9 mouse cellular contexts compared by ENCODE assay signal in the genomic region with DNA sequence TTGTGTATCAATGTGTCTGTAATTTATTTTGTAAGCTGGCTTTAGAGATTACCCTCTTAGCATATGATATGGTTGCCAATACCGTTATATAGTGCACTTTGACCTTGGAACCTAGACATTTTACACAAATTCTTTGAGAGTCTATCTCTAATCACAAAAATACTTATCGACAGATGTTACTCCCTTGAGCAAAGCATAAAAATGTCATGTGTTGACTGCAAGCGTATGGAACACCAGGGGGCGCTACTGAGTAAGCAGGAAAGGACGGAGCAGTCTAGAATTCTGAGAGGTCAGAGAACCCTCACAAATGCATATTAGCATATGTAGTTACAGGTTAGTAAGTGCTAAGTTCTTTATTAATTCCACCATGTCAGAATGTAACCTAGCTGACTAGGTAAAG. TPM values are rescaled to one million over a fixed set of nuclear protein-coding genes. Genes with fewer than 3 reads are reported as not detected.
DNase-seq lines count a peak whose midpoint lies in the region; ATAC-seq and TF ChIP-seq lines count a peak whose summit lies in the region.
"Had no signal": no experiment of that assay in that cellular context is flagged by ENCODE, and none has a peak within 500 bp of the region (broad histone marks: within the 10 kb centered on the region; RNA-seq: fewer than 3 reads in every experiment).

No protein-coding gene starts in this region.

- no peak overlapping the region for H3K4me3 ChIP-seq in E14TG2a.4 (replicated peaks; ENCODE audit: low read length)
- no peak overlapping the region for H3K4me3 ChIP-seq in layer of hippocampus, adult 2 months
- H3K4me3 ChIP-seq in lung, embryonic 14.5 days (ENCODE audit: low read depth, low read length) = no peak overlapping the region
- H3K4me3 ChIP-seq: limb, embryonic 12.5 days had no signal

- H3K9me3 ChIP-seq in E14TG2a.4 (ENCODE audit: low read length) = no peaks in the 10 kb centered on the region
- no peaks in the 10 kb centered on the region for H3K9me3 ChIP-seq in lung, embryonic 14.5 days (ENCODE audit: low read depth, low read length)
- H3K9me3 ChIP-seq: limb, embryonic 12.5 days had no signal

- H3K27me3 ChIP-seq in E14TG2a.4 (ENCODE audit: insufficient read depth, low read length) = no peaks in the 10 kb centered on the region
- H3K27me3 ChIP-seq in lung, embryonic 14.5 days (ENCODE audit: insufficient read depth, low read length) = no peaks in the 10 kb centered on the region
- H3K27me3 ChIP-seq: limb, embryonic 12.5 days had no signal

- H3K36me3 ChIP-seq in E14TG2a.4 (ENCODE audit: insufficient read depth, low read length) = peaks cover 81% of the 10 kb centered on the region
- peaks cover 52% of the 10 kb centered on the region for H3K36me3 ChIP-seq in lung, embryonic 14.5 days (ENCODE audit: insufficient read depth)

- no peak overlapping the region for H3K9ac ChIP-seq in lung, embryonic 14.5 days
- H3K9ac ChIP-seq: limb, embryonic 12.5 days had no signal

- H3K4me2 ChIP-seq in lung, embryonic 14.5 days = no peak overlapping the region
- H3K4me2 ChIP-seq: limb, embryonic 12.5 days had no signal

- peak; percentile 97 for TF ChIP-seq CTCF in E14TG2a.4 (conservative IDR thresholded peaks at IDR 0.05; ENCODE audit: low read length)
- peak; percentile 98 for TF ChIP-seq CTCF in layer of hippocampus, adult 2 months (conservative IDR thresholded peaks at IDR 0.05)
- peak; percentile 98 for TF ChIP-seq CTCF in lung, embryonic 14.5 days (IDR thresholded peaks at IDR 0.05; ENCODE audit: low read depth)

- peak; percentile 69 to 77 for DNase-seq in adrenal gland, adult 18-20 months (ENCODE audit: low spot score in 2 of 2)
- DNase-seq in embryo, embryonic 10 days (ENCODE audit: low spot score) = peak; percentile 86
- DNase-seq in gastrocnemius, postnatal 4 days (ENCODE audit: low spot score in 2 of 2) = peak; percentile 51 to 82
- peak; percentile 60 to 83 for DNase-seq in layer of hippocampus, adult 2 months (ENCODE audit: low spot score in 2 of 2)
- DNase-seq in lung, embryonic 14.5 days = peak; percentile 91
- DNase-seq in right cerebral cortex, postnatal 10 days (ENCODE audit: low spot score in 2 of 2) = peak; percentile 79 to 83
- peak; percentile 51 to 87 for DNase-seq in urinary bladder, postnatal 4 days (ENCODE audit: low spot score in 2 of 2)

- no peak overlapping the region for H3K27ac ChIP-seq in layer of hippocampus, adult 2 months
- no peak overlapping the region for H3K27ac ChIP-seq in lung, embryonic 14.5 days (ENCODE audit: low read depth)

- 10% methylated on average over 5 of the region's 5 CpGs for WGBS in lung, embryonic 14.5 days

- ATAC-seq in lung, embryonic 14.5 days (ENCODE audit: insufficient read depth) = no peak; the same call in 1 of the 2 replicates

- H3K4me1 ChIP-seq in E14TG2a.4 (replicated peaks; ENCODE audit: low read depth, low read length) = peaks cover 47% of the 10 kb centered on the region
- peaks cover 7% of the 10 kb centered on the region; the same call in 1 of the 2 replicates for H3K4me1 ChIP-seq in lung, embryonic 14.5 days (ENCODE audit: insufficient read depth)

RNA-seq across cellular contexts. Expression of a gene that starts 5.8 kb away (rescaled TPM):
- 100 to 1,000 TPM; 932 to 993 TPM for total RNA-seq in adrenal gland, adult 18-20 months (2021)
- total RNA-seq in gastrocnemius, postnatal 4 days (2021) = 1,000 to 10,000 TPM; 1,201 to 1,311 TPM
- total RNA-seq in layer of hippocampus, adult 2 months (2021) = 100 to 1,000 TPM; 580 to 592 TPM
- polyA plus RNA-seq in lung, embryonic 14.5 days (2014; fragmentation: Nextera tagmentation; extraction: Ambion mirVana) = 1,954 and 2,151 TPM in 2 replicates

RNA-seq across cellular contexts. Expression of a gene that starts 16.5 kb away (rescaled TPM):
- total RNA-seq in adrenal gland, adult 18-20 months (2021) = not detected
- not detected for total RNA-seq in gastrocnemius, postnatal 4 days (2021)
- total RNA-seq in layer of hippocampus, adult 2 months (2021) = not detected
- polyA plus RNA-seq in lung, embryonic 14.5 days (2014; fragmentation: Nextera tagmentation; extraction: Ambion mirVana) = not detected in 2 replicates
- polyA plus RNA-seq: limb, embryonic 12.5 days had no signal
